Mouse (Mus musculus): Measurements from ENCODE around the gene Ajuba. TPM values are rescaled to one million over a fixed set of nuclear protein-coding genes. Genes with fewer than 3 reads are reported as not detected.

Gene Ajuba
- polyA plus RNA-seq, 1 experiment from 2014 or later: 38.5 TPM

DNA sequence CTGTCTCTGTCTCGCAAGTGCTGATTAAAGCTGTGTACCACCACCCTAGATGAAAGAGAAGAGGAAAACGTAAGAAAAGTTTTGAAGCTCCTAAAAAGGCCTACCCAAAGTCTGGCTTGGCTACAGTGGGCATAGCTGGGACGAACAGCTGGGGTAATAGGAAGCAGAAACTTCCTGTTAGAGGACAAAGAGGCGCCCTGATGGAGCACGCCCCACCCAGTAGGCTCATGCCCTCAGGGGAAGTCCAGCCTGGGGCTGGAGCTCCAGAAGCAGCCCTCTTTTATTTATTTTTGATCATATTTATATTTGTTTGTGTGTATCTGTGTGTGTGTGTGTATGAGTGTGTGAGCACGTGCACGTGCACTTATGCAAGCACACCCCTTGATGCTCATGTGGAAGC lies 2.3 kb upstream of the Ajuba start:
- Histone ChIP-seq H3K27me3 (ENCODE audit: control insufficient read depth, insufficient read depth, low read length) (no peaks in the 10 kb centered on the region), H3K4me1 (ENCODE audit: control insufficient read depth, insufficient read depth, low read length) (peaks cover 4% of the 10 kb centered on the region), H3K27ac (replicated peaks; ENCODE audit: low read depth, low read length) (no peak overlapping the region), H3K4me3 (ENCODE audit: low read depth, low read length) (no peak overlapping the region), H3K36me3 (ENCODE audit: control insufficient read depth, insufficient read depth, low read length) (no peaks in the 10 kb centered on the region), H3K9me3 (ENCODE audit: control insufficient read depth, low read length) (no peaks in the 10 kb centered on the region), H3K9ac (ENCODE audit: low read length) (no peak overlapping the region), H3K4me2 (ENCODE audit: low read depth, severe bottlenecking) (no peak overlapping the region)
- ATAC-seq (ENCODE audit: insufficient number of reproducible peaks, low FRiP score, low TSS enrichment, low read depth) (no peak), DNase-seq (ENCODE audit: low spot score) (no peak)
- 77% methylated on average over 7 of the region's 7 CpGs for WGBS

DNA sequence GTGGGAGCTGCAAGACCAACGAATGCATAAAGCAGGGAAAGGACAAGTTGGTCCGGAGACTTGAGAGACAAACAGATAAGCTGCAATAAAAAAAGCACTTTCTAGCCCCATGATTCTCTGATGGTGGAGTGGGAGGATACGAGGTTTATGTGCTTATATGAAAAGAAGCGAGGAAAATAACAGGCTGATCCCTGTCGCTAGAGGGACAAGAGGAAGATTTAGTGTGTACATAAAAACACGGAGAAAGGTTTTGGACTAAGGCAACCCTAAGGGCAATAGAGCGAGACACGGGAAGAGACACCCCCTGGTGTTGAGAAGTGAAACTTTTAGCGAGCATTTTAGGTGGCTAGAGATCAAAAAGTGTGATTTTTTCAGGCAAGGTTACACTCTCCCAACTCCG lies 705 bp upstream of the Ajuba start:
- peak overlapping the region; percentile 94 for H3K9ac ChIP-seq (ENCODE audit: low read length)
- DNase-seq (ENCODE audit: low spot score) (no peak), ATAC-seq (ENCODE audit: insufficient number of reproducible peaks, low FRiP score, low TSS enrichment, low read depth) (no peak)
- no peaks in the 10 kb centered on the region for H3K27me3 ChIP-seq (ENCODE audit: control insufficient read depth, insufficient read depth, low read length)
- peak overlapping the region; percentile 90 for H3K4me2 ChIP-seq (ENCODE audit: low read depth, severe bottlenecking)
- H3K9me3 ChIP-seq (ENCODE audit: control insufficient read depth, low read length): no peaks in the 10 kb centered on the region
- peaks cover 19% of the 10 kb centered on the region for H3K4me1 ChIP-seq (ENCODE audit: control insufficient read depth, insufficient read depth, low read length)
- no peaks in the 10 kb centered on the region for H3K36me3 ChIP-seq (ENCODE audit: control insufficient read depth, insufficient read depth, low read length)
- H3K4me3 ChIP-seq (ENCODE audit: low read depth, low read length): peak overlapping the region; percentile 81
- WGBS: under 1% methylated on average over 10 of the region's 10 CpGs
- H3K27ac ChIP-seq (replicated peaks; ENCODE audit: low read depth, low read length): peak overlapping the region; percentile 88; the same call in 1 of the 2 replicates

- Histone ChIP-seq H3K4me3 (ENCODE audit: low read depth, low read length) (peak overlapping the region; percentile 81), H3K27me3 (ENCODE audit: control insufficient read depth, insufficient read depth, low read length) (no peaks in the 10 kb centered on the region), H3K36me3 (ENCODE audit: control insufficient read depth, insufficient read depth, low read length) (peaks cover 4% of the 10 kb centered on the region; the same call in 1 of the 2 replicates), H3K4me2 (ENCODE audit: low read depth, severe bottlenecking) (peak overlapping the region; percentile 90), H3K4me1 (ENCODE audit: control insufficient read depth, insufficient read depth, low read length) (peaks cover 27% of the 10 kb centered on the region), H3K9ac (ENCODE audit: low read length) (peak overlapping the region; percentile 94), H3K27ac (replicated peaks; ENCODE audit: low read depth, low read length) (peak overlapping the region; percentile 88), H3K9me3 (ENCODE audit: control insufficient read depth, low read length) (no peaks in the 10 kb centered on the region)
- DNase-seq (ENCODE audit: low spot score) (peak; percentile 55), ATAC-seq (ENCODE audit: insufficient number of reproducible peaks, low FRiP score, low TSS enrichment, low read depth) (no peak)
- under 1% methylated on average over 80 of the region's 84 CpGs for WGBS
Observed at GRCm38 (mm10) chr14:54576241-54577088, 893 bp downstream of the Ajuba start.

DNA sequence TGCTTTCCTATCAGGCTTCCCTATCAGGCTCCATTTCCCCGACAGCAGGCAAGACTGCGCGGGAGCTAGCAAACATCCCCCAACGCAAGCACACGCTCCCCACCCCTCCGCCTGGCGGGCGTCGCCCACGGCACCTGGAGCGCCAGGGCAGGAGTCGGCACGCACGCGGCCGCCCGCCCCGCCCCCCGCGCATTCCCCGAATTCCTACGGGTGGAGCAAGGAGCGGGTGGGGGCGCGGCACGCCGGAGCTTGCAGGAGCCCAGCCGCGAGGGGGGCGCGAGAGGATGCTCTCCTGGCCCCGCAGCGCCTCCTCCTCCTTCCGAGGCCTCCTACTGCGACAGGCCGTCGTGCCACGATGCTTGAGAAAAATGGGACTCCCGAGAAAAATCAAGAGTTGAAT lies 1.7 kb downstream of the Ajuba start:
- Histone ChIP-seq H3K9ac (ENCODE audit: low read length) (peak overlapping the region; percentile 94), H3K4me2 (ENCODE audit: low read depth, severe bottlenecking) (peak overlapping the region; percentile 90), H3K4me1 (ENCODE audit: control insufficient read depth, insufficient read depth, low read length) (peaks cover 27% of the 10 kb centered on the region), H3K4me3 (ENCODE audit: low read depth, low read length) (peak overlapping the region; percentile 81), H3K27me3 (ENCODE audit: control insufficient read depth, insufficient read depth, low read length) (no peaks in the 10 kb centered on the region), H3K27ac (replicated peaks; ENCODE audit: low read depth, low read length) (peak overlapping the region; percentile 47; the same call in 1 of the 2 replicates), H3K36me3 (ENCODE audit: control insufficient read depth, insufficient read depth, low read length) (peaks cover 6% of the 10 kb centered on the region; the same call in 1 of the 2 replicates), H3K9me3 (ENCODE audit: control insufficient read depth, low read length) (no peaks in the 10 kb centered on the region)
- WGBS: under 1% methylated on average over 38 of the region's 39 CpGs
- DNase-seq (ENCODE audit: low spot score): peak; percentile 89
- ATAC-seq (ENCODE audit: insufficient number of reproducible peaks, low FRiP score, low TSS enrichment, low read depth): 0 out of 2 replicates have a peak, but pooled peaks have one; percentile 6

DNA sequence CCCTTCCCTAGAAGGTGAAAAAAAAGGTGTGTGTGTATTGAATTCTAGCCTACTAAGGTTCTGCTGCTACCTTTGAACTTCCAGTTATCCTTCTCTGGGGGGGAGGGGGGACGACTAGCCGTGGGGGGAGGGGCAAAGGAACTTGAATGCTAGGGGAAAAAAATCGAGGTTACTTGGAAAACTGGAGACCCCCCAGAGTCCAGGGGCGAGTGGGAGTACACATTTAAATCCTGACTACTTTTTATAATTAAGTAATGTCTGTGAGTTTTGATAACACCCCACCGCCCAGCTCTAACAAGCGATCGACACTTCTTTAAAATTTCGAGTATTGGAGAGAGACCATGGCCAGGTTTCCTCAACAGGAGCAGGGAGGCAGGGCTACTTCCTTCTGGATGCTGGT lies 2.3 kb downstream of the Ajuba start:
- Histone ChIP-seq H3K4me1 (ENCODE audit: control insufficient read depth, insufficient read depth, low read length) (peaks cover 29% of the 10 kb centered on the region), H3K27ac (replicated peaks; ENCODE audit: low read depth, low read length) (peak overlapping the region; percentile 47), H3K9ac (ENCODE audit: low read length) (peak overlapping the region; percentile 94; the same call in 1 of the 2 replicates), H3K9me3 (ENCODE audit: control insufficient read depth, low read length) (no peaks in the 10 kb centered on the region), H3K27me3 (ENCODE audit: control insufficient read depth, insufficient read depth, low read length) (no peaks in the 10 kb centered on the region), H3K4me3 (ENCODE audit: low read depth, low read length) (peak overlapping the region; percentile 81), H3K4me2 (ENCODE audit: low read depth, severe bottlenecking) (peak overlapping the region; percentile 90), H3K36me3 (ENCODE audit: control insufficient read depth, insufficient read depth, low read length) (peaks cover 9% of the 10 kb centered on the region; the same call in 1 of the 2 replicates)
- DNase-seq (ENCODE audit: low spot score): no peak
- 2% methylated on average over 8 of the region's 8 CpGs for WGBS
- no peak for ATAC-seq (ENCODE audit: insufficient number of reproducible peaks, low FRiP score, low TSS enrichment, low read depth)

- no peak for ATAC-seq (ENCODE audit: insufficient number of reproducible peaks, low FRiP score, low TSS enrichment, low read depth)
- 21% methylated on average over 4 of the region's 4 CpGs for WGBS
- peak; percentile 50 for DNase-seq (ENCODE audit: low spot score)
- Histone ChIP-seq H3K4me1 (ENCODE audit: control insufficient read depth, insufficient read depth, low read length) (peaks cover 31% of the 10 kb centered on the region), H3K27ac (replicated peaks; ENCODE audit: low read depth, low read length) (no peak overlapping the region; the same call in 1 of the 2 replicates), H3K9me3 (ENCODE audit: control insufficient read depth, low read length) (no peaks in the 10 kb centered on the region), H3K4me3 (ENCODE audit: low read depth, low read length) (peak overlapping the region; percentile 81), H3K4me2 (ENCODE audit: low read depth, severe bottlenecking) (peak overlapping the region; percentile 90), H3K36me3 (ENCODE audit: control insufficient read depth, insufficient read depth, low read length) (peaks cover 14% of the 10 kb centered on the region), H3K27me3 (ENCODE audit: control insufficient read depth, insufficient read depth, low read length) (no peaks in the 10 kb centered on the region), H3K9ac (ENCODE audit: low read length) (peak overlapping the region; percentile 38; the same call in 1 of the 2 replicates)
Observed at GRCm38 (mm10) chr14:54574253-54574652, 3.1 kb downstream of the Ajuba start.

DNA sequence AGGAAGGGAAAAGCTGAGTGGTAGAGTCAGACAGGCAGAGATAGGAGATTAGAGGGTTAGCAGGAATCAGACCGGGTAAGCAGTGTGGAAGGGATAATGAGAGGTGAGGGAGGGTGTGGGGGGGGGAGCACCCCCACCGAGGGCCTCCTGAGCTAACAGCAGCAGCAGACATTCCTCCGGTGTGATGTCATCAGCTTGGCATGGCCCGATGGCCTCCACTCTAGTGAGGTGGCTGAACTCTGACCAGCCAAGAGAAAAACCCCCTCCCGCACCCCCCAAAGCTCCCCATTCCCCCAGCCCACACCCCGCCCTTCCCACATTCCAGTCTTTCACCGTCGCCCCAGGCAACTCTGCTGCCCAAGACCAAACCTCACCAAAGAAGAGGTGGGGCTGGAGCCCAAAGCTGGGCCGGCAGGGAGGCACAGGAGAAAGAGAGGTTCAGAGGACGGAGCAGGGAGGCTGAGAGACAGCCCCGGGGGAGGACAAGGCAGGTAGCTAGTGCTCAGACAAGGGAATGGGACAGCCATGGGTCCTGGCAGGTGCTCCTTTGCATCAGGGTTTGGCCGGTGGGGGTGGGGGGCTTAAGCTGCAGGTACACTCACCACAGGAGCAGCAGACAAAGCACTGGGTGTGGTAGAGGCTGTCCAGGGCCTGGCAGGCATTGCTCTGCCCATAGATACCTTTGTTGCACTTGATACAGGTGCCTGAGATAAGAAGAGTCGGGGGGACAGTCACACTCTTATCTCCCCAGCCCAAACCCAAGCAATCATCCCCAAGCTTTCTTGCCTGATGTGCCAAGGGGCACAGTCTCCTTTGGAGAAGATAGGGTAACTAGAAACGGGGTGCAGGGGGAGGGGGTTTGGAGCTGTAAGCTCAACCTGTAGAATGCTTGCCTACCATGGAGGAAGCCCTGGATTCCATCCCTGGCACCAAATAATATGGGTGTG lies 4.3 kb downstream of the Ajuba start:
- H3K27ac ChIP-seq (replicated peaks; ENCODE audit: low read depth, low read length): 0 out of 2 replicates have a peak overlapping the region, but pooled peaks have one; percentile 30
- peak overlapping the region; percentile 90 for H3K4me2 ChIP-seq (ENCODE audit: low read depth, severe bottlenecking)
- H3K36me3 ChIP-seq (ENCODE audit: control insufficient read depth, insufficient read depth, low read length): peaks cover 20% of the 10 kb centered on the region
- H3K27me3 ChIP-seq (ENCODE audit: control insufficient read depth, insufficient read depth, low read length): no peaks in the 10 kb centered on the region
- H3K9ac ChIP-seq (ENCODE audit: low read length): peak overlapping the region; percentile 41; the same call in 1 of the 2 replicates
- DNase-seq (ENCODE audit: low spot score): peak; percentile 57
- H3K9me3 ChIP-seq (ENCODE audit: control insufficient read depth, low read length): no peaks in the 10 kb centered on the region
- 28% methylated on average over 14 of the region's 14 CpGs for WGBS
- H3K4me3 ChIP-seq (ENCODE audit: low read depth, low read length): peak overlapping the region; percentile 81
- no peak for ATAC-seq (ENCODE audit: insufficient number of reproducible peaks, low FRiP score, low TSS enrichment, low read depth)
- peaks cover 31% of the 10 kb centered on the region for H3K4me1 ChIP-seq (ENCODE audit: control insufficient read depth, insufficient read depth, low read length)

DNA sequence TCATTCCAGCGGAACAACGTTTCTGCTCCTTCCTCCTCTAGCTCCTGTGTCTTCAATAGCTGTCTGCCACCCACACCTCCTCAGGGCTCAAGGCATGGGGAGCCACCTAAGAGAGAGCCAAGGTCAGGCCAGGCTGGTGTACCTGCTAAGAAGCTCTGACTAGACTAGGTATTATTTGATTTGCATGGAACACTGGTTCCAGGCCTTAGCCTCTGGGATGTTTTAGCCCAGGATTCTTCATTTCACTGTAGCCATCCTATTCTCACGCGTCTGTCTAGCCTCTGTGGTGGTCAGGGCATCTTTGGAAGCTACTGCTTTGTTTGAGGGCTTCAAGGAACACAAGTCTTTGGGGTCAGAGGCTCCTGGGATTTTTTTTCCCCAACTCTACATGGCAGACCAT lies 5.2 kb downstream of the Ajuba start:
- no peak for DNase-seq (ENCODE audit: low spot score)
- H3K27me3 ChIP-seq (ENCODE audit: control insufficient read depth, insufficient read depth, low read length): no peaks in the 10 kb centered on the region
- H3K9me3 ChIP-seq (ENCODE audit: control insufficient read depth, low read length): no peaks in the 10 kb centered on the region
- no peak for ATAC-seq (ENCODE audit: insufficient number of reproducible peaks, low FRiP score, low TSS enrichment, low read depth)
- no peak overlapping the region for H3K9ac ChIP-seq (ENCODE audit: low read length)
- no peak overlapping the region for H3K4me2 ChIP-seq (ENCODE audit: low read depth, severe bottlenecking)
- H3K36me3 ChIP-seq (ENCODE audit: control insufficient read depth, insufficient read depth, low read length): peaks cover 21% of the 10 kb centered on the region
- H3K4me1 ChIP-seq (ENCODE audit: control insufficient read depth, insufficient read depth, low read length): peaks cover 31% of the 10 kb centered on the region
- H3K4me3 ChIP-seq (ENCODE audit: low read depth, low read length): no peak overlapping the region
- 86% methylated on average over 4 of the region's 4 CpGs for WGBS
- no peak overlapping the region for H3K27ac ChIP-seq (replicated peaks; ENCODE audit: low read depth, low read length)

All from limb, embryonic 11.5 days (tissue).